Mouse (Mus musculus) forebrain, embryonic 12.5 days (tissue): ENCODE results near the gene Gorasp1. TPM values are rescaled to one million over a fixed set of nuclear protein-coding genes. Genes with fewer than 3 reads are reported as not detected.

Source experiments
- ATAC-seq: fragments of 200-750 bp; cut with Nextera tagmentation; 2 replicates; pipeline ENCODE4 v1.8.0; 2017; ENCODE audit warnings: moderate TSS enrichment; ENCODE audit not compliant: low FRiP score
- H3K27ac ChIP-seq: fragments of 300-500 bp; sonication (generic); 2 replicates; pipeline ENCODE4 v1.5.1; 2016; ENCODE audit warnings: mild to moderate bottlenecking
- H3K27me3 ChIP-seq: fragments of 300-500 bp; sonication (generic); 2 replicates; pipeline ENCODE4 v1.6.1; 2016; ENCODE audit warnings: mild to moderate bottlenecking
- H3K36me3 ChIP-seq: fragments of 300-500 bp; sonication (generic); replicated peaks from 2 replicates; pipeline ENCODE4 v1.6.1; 2016; ENCODE audit warnings: mild to moderate bottlenecking
- H3K4me1 ChIP-seq: fragments of 300-500 bp; sonication (generic); 2 replicates; pipeline ENCODE4 v1.6.1; 2016
- H3K4me2 ChIP-seq: fragments of 300-500 bp; sonication (generic); 2 replicates; pipeline ENCODE4 v1.6.1; 2016; ENCODE audit warnings: mild to moderate bottlenecking, moderate library complexity
- H3K4me3 ChIP-seq: fragments of 300-500 bp; sonication (generic); replicated peaks from 2 replicates; pipeline ENCODE4 v1.5.1; 2016; ENCODE audit warnings: mild to moderate bottlenecking
- H3K9ac ChIP-seq: fragments of 300-500 bp; sonication (generic); 2 replicates; pipeline ENCODE4 v1.6.1; 2016; ENCODE audit warnings: mild to moderate bottlenecking
- H3K9me3 ChIP-seq: fragments of 300-500 bp; sonication (generic); 2 replicates; pipeline ENCODE4 v1.6.1; 2016
- WGBS: fragments of 180-500 bp; shearing (Covaris S2); methylation state at CpG from one replicate; pipeline ENCODE4 v1.1.7; 2016; 5-methylcytosine and 5-hydroxymethylcytosine counted together
- polyA plus RNA-seq: library from polyadenylated mRNA; unstranded; fragments of >200 nt; fragmentation: Nextera tagmentation; extraction: Ambion mirVana; gene quantifications from 2 replicates; pipeline ENCODE4 v1.2.1, GENCODE M21; 2016

Gorasp1 gene
- 23.1 and 27.7 TPM in 2 replicates for polyA plus RNA-seq

DNA sequence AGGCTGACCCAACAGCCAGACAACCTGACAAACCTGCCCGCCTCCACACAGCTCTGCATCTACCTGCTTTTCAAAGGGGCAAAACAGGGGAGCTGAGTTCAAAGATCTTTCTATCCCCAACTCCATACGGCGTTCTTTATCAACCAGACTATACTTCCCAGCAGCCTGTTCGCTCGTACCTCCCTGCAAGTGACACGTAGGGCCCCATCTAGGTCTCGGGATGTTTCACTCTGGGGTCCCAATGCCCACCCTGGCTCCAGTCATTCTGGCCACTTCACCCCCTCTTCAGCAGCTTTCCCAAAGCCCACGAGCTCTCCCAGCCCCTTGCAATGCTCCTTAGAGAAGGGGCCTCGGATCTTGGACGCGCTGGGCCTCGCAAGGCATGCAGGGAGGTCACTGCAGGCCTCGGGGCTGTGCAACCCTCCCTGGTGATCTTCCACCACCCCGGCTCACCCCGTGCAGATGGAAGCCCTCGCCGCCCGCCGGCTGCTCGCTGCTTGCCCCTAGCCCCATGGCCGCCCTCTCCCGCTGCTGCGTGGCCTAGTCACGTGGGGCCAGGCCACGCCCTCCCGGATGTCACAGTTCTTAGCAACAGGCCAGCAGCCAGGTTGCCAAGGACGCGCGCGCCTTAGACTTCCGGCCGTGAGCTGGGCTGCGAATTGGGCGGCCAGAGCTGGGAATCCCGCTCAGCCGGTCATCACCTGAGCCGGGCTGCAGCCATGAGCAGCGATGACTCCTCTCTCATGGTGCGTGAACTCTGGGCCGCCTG is at the start of gene Gorasp1, which contains the start of gene Ttc21a:
Gene Gorasp1, minus strand, starts transcription at position 561 of the 769 bp plus-strand sequence.
Gene Ttc21a, plus strand, starts transcription at position 602 of the 769 bp plus-strand sequence.
- Histone ChIP-seq H3K36me3 (peaks cover 6% of the 10 kb centered on the region; the same call in 1 of the 2 replicates), H3K9me3 (no peaks in the 10 kb centered on the region), H3K27me3 (no peaks in the 10 kb centered on the region), H3K9ac (peak within 1 kb of the TSS; percentile 82), H3K4me3 (peak within 1 kb of the TSS; percentile 58), H3K4me2 (peak within 1 kb of the TSS; percentile 93), H3K4me1 (peaks cover 14% of the 10 kb centered on the region), H3K27ac (0 out of 2 replicates have a peak within 1 kb of the TSS, but pooled peaks have one; percentile 51)
- WGBS = 3% methylated on average over 40 of the region's 40 CpGs
- ATAC-seq = peak; percentile 99

DNA sequence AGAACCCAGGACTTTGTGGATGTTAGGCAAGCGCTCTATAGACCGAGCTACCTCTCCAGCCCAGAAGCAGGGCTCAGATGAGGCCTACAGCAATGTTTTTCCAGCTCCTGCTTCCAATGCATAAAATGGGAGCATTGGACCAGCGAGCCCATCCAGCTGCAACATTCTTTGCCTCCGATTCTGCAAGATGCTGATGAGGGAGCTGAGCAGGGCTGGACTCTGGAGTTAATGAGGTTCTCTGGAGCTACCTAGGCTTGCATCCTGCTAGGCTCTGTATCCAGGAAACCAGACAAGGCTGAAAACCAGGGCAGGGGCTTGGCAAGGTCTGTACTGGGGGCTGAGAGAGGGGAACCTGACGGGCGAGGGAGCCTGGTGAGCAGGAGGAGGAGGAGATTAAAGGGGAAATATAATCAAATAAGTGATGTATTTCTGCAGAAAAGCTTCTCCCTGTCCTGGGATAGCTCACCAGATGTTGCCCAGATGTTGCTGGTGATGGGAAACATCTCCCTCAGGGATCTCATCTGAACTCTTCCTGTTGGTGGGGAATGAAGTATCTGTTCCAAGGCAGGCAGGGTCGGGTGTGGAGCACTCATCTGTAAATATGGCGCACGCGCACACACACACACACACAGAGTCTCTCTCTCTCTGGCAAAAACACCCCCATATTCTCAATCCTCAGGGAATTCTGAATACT is 48.7 kb upstream of the Gorasp1 start:
- ATAC-seq = no peak
- Histone ChIP-seq H3K9ac (no peak overlapping the region), H3K9me3 (no peaks in the 10 kb centered on the region), H3K4me3 (no peak overlapping the region), H3K4me2 (no peak overlapping the region), H3K36me3 (no peaks in the 10 kb centered on the region), H3K4me1 (peaks cover 37% of the 10 kb centered on the region), H3K27me3 (peaks cover 32% of the 10 kb centered on the region), H3K27ac (no peak overlapping the region)
- WGBS = 87% methylated on average over 10 of the region's 10 CpGs

DNA sequence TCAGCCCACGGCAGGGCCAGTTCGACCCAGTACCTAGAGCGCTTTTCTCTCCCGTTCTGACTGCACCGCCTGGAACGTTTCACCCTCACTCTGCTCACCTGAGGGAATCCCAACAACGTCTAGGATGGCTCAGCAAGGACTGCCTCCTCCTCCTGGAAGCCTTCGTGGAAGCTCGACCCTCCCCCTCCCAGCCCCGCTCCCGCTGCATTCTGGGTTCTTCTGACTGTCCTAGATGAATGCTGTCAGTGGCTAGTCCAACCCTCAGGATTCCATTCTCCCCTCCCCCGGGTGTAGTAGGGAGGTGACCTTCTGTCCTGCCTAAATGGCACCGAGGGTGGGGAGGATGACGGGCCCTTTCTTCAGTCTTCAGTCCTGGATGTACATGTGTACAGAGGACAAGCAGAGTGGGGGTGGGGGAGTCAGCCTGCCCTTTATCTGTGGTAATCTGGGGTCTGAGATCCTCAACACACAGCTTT is 47.2 kb upstream of the Gorasp1 start, which contains the start of gene Csrnp1:
Gene Csrnp1, minus strand, starts transcription at position 123 of the 476 bp plus-strand sequence.
- peaks cover 47% of the 10 kb centered on the region for H3K4me1 ChIP-seq
- no peak for ATAC-seq
- peak within 1 kb of the TSS; percentile 87 for H3K4me2 ChIP-seq
- H3K36me3 ChIP-seq = no peaks in the 10 kb centered on the region
- H3K27ac ChIP-seq = 0 out of 2 replicates have a peak within 1 kb of the TSS, but pooled peaks have one; percentile 25
- no peaks in the 10 kb centered on the region for H3K9me3 ChIP-seq
- H3K9ac ChIP-seq = peak within 1 kb of the TSS; percentile 57
- 7% methylated on average over 14 of the region's 14 CpGs for WGBS
- H3K27me3 ChIP-seq = peaks cover 32% of the 10 kb centered on the region
- peak within 1 kb of the TSS; percentile 59 for H3K4me3 ChIP-seq

DNA sequence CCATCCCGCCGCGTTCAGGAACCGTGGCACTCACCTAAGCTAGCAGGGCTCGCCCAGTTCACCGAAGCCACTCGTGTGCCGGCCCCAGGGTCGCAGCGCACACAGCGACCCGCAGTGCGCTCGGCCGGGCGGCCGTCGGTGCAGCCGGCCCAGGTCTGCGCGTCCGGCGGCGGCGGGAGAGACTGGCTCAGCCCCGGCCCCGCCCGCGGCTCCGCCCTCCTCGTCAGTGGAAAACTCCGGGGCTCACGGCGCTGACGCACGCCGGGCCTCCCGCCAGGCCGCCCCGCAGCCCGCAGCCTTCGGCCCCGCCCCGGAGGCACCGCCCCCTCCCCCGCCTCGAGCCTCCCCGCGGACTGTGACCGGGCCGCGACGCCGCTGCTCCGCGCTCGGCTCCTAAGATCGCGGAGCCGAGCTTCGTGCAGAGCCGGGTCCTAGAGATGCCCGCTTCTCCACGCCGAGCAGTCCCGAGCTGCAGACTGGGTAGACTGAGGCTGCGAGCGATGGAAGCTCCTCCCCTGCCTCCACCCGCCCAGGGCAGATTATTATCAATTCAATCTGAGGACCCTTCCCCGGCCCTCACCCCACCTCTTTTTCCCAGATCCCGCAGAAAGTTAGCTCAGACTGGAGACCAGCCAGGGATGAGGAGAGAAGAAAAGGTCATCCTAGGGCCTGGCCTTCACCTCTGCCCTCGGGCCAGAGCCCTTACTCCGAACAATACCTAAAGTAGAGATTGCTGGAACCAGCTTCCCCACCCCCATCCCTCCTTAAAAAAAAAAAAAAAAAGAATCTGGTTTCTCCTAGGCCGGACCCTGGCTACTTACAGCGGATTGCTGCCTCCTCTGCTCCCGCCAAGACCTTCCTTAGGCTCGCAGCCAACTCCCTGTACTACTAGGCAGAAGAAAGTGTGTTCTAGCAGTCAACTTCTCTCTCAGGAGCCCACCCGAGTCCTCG is 46.5 kb upstream of the Gorasp1 start:
- Histone ChIP-seq H3K4me2 (peak overlapping the region; percentile 87), H3K36me3 (no peaks in the 10 kb centered on the region), H3K27ac (0 out of 2 replicates have a peak overlapping the region, but pooled peaks have one; percentile 25), H3K9ac (peak overlapping the region; percentile 57), H3K4me3 (peak overlapping the region; percentile 59), H3K4me1 (peaks cover 47% of the 10 kb centered on the region), H3K27me3 (peaks cover 32% of the 10 kb centered on the region), H3K9me3 (no peaks in the 10 kb centered on the region)
- ATAC-seq = peak; percentile 84
- WGBS = under 1% methylated on average over 79 of the region's 79 CpGs

DNA sequence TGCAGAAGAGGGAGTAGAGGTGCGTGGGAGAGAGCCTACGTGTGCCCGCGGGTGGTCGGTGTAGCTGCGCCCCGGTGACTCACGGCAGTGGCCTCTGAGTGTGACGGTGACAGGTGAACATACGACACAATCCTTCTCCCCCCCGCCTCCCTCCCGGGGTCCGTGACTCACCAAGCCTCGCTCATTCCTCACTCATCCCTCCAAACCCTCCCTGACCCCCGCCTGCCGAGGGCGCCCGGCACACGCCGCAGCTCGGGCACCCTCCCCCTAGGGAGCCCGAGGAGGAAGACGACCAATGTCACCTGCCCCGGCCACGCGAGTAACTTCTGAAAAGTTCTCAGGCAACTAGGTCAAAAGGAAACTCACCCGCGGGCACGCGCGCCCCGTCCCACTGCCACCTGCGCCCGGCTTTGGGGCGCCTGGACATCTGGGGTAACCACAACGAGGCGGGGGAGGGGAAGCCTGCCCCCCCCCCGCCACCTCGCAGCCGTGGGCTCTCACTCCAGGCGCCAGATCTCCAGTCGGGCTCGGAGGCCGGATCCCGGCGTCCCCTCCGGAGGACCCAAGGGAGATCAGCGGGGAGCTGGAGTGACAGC is 45.7 kb upstream of the Gorasp1 start:
- Histone ChIP-seq H3K4me3 (peak overlapping the region; percentile 59), H3K4me2 (peak overlapping the region; percentile 87), H3K9ac (peak overlapping the region; percentile 57), H3K9me3 (no peaks in the 10 kb centered on the region), H3K36me3 (no peaks in the 10 kb centered on the region), H3K27ac (no peak overlapping the region), H3K27me3 (peaks cover 32% of the 10 kb centered on the region), H3K4me1 (peaks cover 54% of the 10 kb centered on the region)
- WGBS = 0% methylated on average over 44 of the region's 48 CpGs
- no peak for ATAC-seq

DNA sequence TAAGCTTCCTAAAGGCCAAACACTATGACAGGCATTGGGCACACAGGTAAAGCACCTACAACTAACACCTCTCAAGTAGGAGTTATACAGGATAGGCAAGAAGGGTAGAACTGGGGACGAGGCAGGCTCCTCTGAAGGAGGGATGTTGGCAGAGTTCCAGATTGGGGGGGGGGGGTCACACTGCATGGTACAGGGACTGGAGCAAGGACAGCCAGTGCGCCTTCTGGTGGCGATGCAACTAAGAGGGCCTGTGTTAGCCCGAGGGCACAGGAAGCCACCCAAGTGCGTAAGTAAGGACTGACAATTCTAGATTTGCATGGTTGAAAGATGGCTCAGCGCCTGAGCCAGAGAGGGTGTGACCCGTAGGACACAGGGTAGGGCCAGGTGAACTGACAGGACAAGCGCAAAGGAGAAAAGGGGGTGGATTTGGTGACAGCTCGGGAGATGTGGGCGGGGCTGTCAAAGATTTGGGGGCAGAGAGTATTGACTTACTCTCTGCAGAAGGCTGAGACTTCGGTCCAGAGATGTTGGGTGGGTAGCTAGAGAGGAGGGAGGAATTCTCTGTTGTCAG is 45.0 kb upstream of the Gorasp1 start:
- Histone ChIP-seq H3K36me3 (no peaks in the 10 kb centered on the region), H3K4me3 (peak overlapping the region; percentile 59), H3K27ac (0 out of 2 replicates have a peak overlapping the region, but pooled peaks have one; percentile 25), H3K4me1 (peaks cover 61% of the 10 kb centered on the region), H3K4me2 (peak overlapping the region; percentile 87), H3K9me3 (no peaks in the 10 kb centered on the region), H3K9ac (no peak overlapping the region), H3K27me3 (peaks cover 32% of the 10 kb centered on the region)
- peak; percentile 22 for ATAC-seq
- 4% methylated on average over 11 of the region's 11 CpGs for WGBS

DNA sequence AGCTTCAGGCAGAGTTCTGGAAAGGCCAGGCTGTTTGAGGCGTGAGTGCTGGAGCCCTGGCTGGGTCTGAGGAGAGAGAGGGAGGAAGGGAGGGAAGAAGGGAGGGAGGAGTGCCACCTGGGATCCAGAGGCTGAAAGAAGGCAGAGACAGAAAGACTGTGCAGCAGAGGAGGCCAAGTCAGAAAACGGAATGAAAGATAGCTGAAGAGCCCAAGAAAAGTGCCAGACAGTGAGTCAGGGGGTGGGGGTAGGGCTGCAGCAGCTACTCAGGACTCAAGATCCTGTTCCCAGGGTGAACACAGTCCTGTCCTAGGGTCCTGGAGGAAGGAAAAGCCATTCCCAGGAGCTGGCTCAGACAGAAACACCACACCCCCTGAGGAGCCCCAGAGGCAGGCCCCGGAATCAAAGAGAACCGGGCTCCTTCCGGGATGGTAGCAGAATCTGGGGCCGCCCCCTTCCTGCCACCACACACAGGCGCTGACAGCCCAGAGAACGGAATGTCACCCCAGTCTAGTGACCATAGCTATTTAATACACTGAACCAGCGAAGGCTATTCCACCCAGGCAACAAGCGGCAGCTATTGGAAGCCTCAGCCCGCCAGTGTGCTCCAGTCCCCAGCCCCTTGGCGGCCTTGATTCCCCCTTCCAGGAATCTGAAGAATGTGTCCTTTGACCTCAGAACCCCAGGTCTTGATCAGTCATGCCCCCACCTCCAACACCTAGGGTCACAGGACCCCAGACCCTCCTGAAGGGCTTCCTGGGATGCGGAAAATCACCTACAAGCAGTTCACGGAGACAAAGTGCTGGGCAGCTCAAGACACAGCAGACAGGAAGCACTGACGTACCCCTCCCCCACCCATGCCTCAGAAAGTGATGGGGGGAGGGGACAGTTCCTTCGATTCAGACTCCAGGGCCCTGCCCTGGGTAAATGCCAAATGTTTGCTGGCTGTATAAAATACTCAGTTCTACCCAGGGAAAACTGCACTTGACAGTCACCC is 44.1 kb upstream of the Gorasp1 start:
- H3K27me3 ChIP-seq = peaks cover 28% of the 10 kb centered on the region
- peak overlapping the region; percentile 52 for H3K9ac ChIP-seq
- WGBS = 2% methylated on average over 16 of the region's 16 CpGs
- H3K4me2 ChIP-seq = peak overlapping the region; percentile 87
- no peaks in the 10 kb centered on the region for H3K9me3 ChIP-seq
- H3K27ac ChIP-seq = peak overlapping the region; percentile 79
- no peak; the same call in 1 of the 2 replicates for ATAC-seq
- H3K36me3 ChIP-seq = no peaks in the 10 kb centered on the region
- peaks cover 65% of the 10 kb centered on the region for H3K4me1 ChIP-seq
- peak overlapping the region; percentile 59 for H3K4me3 ChIP-seq

DNA sequence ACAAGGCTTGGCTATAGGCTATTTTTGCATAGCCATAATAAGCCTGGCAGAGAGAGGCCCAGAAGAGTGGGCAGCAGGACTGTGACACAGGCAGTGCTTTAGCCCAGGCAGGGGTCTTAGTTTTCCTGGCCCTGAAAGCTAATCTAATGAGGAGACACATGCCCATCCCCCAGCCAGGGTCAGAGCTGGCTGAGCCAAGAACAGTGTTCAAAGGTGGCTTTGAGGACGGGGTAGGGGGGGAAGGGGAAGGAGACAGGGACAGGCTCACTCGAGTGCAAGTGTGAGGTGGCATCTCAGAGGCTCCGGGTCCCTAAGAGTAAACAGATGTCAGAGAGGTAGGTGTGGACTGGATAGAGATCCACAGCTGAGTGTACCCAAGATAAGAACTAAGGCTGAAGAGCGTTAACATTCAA is 43.4 kb upstream of the Gorasp1 start:
- Histone ChIP-seq H3K4me2 (peak overlapping the region; percentile 87), H3K36me3 (no peaks in the 10 kb centered on the region), H3K4me3 (no peak overlapping the region), H3K4me1 (peaks cover 65% of the 10 kb centered on the region), H3K27ac (peak overlapping the region; percentile 79), H3K9ac (peak overlapping the region; percentile 52), H3K27me3 (peaks cover 28% of the 10 kb centered on the region), H3K9me3 (no peaks in the 10 kb centered on the region)
- 3% methylated on average over 4 of the region's 4 CpGs for WGBS
- no peak for ATAC-seq

DNA sequence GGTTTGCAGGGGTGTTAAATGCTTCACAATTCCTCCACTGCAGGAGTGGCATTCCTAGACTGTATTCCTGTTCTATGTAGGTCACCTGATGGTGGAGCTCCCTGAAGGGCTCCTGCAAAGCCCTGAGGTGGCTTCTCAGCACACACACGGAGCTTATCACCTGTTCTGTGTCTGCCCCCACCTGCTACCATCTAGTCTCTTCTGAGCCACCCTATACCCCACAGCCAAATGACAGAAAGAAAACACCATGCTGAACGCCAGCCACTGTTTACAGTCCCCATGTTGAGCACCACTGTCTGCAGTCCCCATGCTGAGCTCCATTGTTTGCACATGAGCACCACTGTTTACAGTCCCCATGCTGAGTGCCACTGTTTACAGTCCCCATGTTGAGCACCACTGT is 42.4 kb upstream of the Gorasp1 start:
- no peak for ATAC-seq
- H3K36me3 ChIP-seq = no peaks in the 10 kb centered on the region
- H3K9ac ChIP-seq = no peak overlapping the region
- H3K4me1 ChIP-seq = peaks cover 65% of the 10 kb centered on the region
- H3K27me3 ChIP-seq = peaks cover 27% of the 10 kb centered on the region
- H3K27ac ChIP-seq = no peak overlapping the region
- H3K4me3 ChIP-seq = no peak overlapping the region
- WGBS = 43% methylated on average over 2 of the region's 2 CpGs
- no peaks in the 10 kb centered on the region for H3K9me3 ChIP-seq
- H3K4me2 ChIP-seq = no peak overlapping the region

DNA sequence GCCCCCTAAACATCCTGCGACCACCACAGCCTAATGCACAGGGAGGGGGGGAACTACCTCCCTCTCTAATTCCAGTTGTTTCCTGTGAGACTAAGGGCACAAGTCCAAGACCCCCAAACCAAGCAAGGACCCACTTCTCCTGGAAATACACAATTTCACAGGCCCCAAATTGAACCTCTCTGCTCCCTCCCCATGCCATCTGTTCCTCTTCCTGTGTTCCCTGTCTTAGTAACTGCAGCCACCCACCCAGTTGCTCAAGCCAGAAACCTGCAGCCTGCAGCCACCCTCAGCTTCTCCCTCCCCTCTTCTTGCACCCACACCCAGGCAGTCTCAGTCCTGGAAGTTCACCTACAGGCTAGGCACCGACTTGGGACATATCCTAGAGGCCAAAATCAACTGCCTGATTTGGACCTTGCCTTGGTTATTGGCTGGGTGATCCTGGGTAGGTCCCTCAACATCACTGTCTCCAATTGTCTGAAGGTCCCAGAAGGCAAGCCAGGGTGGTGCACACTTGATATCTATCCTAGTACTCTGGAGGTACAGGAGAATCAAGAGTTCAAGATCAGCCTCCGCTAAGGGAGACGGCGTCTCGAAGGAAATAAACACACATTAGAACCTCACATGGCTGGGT is 41.6 kb upstream of the Gorasp1 start:
- H3K4me2 ChIP-seq = no peak overlapping the region
- H3K4me3 ChIP-seq = no peak overlapping the region
- ATAC-seq = no peak
- no peaks in the 10 kb centered on the region for H3K36me3 ChIP-seq
- H3K9ac ChIP-seq = no peak overlapping the region
- H3K27ac ChIP-seq = no peak overlapping the region
- no peaks in the 10 kb centered on the region for H3K9me3 ChIP-seq
- H3K27me3 ChIP-seq = peaks cover 18% of the 10 kb centered on the region
- H3K4me1 ChIP-seq = peaks cover 57% of the 10 kb centered on the region
- WGBS = 89% methylated on average over 6 of the region's 6 CpGs
